Mouse (Mus musculus): Measurements from ENCODE around the gene Herc1. TPM values are rescaled to one million over a fixed set of nuclear protein-coding genes. Genes with fewer than 3 reads are reported as not detected.

The Herc1 gene
- polyA plus RNA-seq, 1 experiment from 2014 or later = 26.9 TPM

DNA sequence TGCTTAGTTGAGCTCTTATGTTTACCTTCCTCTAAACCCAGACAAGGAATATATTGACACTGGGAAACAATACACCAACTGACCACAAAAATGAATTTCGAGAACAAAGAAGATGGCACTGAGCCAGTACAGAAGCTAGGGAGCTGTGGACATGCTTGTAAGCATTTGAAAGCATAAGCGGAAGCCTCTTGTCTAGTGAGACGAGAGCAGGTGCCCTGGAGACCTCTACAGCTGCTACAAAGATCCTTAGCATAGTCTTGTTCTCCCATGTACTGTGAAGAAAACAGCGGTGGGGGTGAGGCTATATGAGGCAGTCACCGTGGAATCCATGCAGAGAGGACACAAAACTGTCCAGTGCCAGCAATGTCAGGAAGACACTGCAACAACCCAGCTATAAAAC is 168.7 kb downstream of the Herc1 start:
- 88% methylated on average over 5 of the region's 5 CpGs for WGBS
- Histone ChIP-seq H3K4me2 (replicated peaks; ENCODE audit: low read depth, low read length) (no peak overlapping the region), H3K36me3 (ENCODE audit: control insufficient read depth, insufficient read depth, low read length) (peaks cover 69% of the 10 kb centered on the region), H3K9ac (ENCODE audit: low read depth, low read length) (no peak overlapping the region), H3K4me1 (ENCODE audit: control insufficient read depth, insufficient read depth, low read length) (peaks cover 4% of the 10 kb centered on the region), H3K9me3 (ENCODE audit: control insufficient read depth, low read length) (no peaks in the 10 kb centered on the region), H3K4me3 (ENCODE audit: low read length) (no peak overlapping the region), H3K27me3 (ENCODE audit: control insufficient read depth, insufficient read depth, low read length) (no peaks in the 10 kb centered on the region), H3K27ac (ENCODE audit: low read depth, low read length) (no peak overlapping the region)
- no peak for ATAC-seq (ENCODE audit: low FRiP score, low TSS enrichment)

GRCm38 (mm10) chr9:66520299-66520698 is 170.0 kb downstream of the Herc1 start:
- Histone ChIP-seq H3K27ac (ENCODE audit: low read depth, low read length) (no peak overlapping the region), H3K9ac (ENCODE audit: low read depth, low read length) (no peak overlapping the region), H3K9me3 (ENCODE audit: control insufficient read depth, low read length) (no peaks in the 10 kb centered on the region), H3K4me2 (replicated peaks; ENCODE audit: low read depth, low read length) (no peak overlapping the region), H3K36me3 (ENCODE audit: control insufficient read depth, insufficient read depth, low read length) (peaks cover 73% of the 10 kb centered on the region), H3K4me3 (ENCODE audit: low read length) (no peak overlapping the region), H3K27me3 (ENCODE audit: control insufficient read depth, insufficient read depth, low read length) (no peaks in the 10 kb centered on the region), H3K4me1 (ENCODE audit: control insufficient read depth, insufficient read depth, low read length) (no peaks in the 10 kb centered on the region)
- no peak for ATAC-seq (ENCODE audit: low FRiP score, low TSS enrichment)
- WGBS = 94% methylated on average over 4 of the region's 4 CpGs

GRCm38 (mm10) chr9:66521595-66521994 is 171.3 kb downstream of the Herc1 start:
- Histone ChIP-seq H3K27ac (ENCODE audit: low read depth, low read length) (no peak overlapping the region), H3K4me2 (replicated peaks; ENCODE audit: low read depth, low read length) (no peak overlapping the region), H3K36me3 (ENCODE audit: control insufficient read depth, insufficient read depth, low read length) (peaks cover 76% of the 10 kb centered on the region), H3K9ac (ENCODE audit: low read depth, low read length) (no peak overlapping the region), H3K9me3 (ENCODE audit: control insufficient read depth, low read length) (no peaks in the 10 kb centered on the region), H3K4me1 (ENCODE audit: control insufficient read depth, insufficient read depth, low read length) (no peaks in the 10 kb centered on the region), H3K4me3 (ENCODE audit: low read length) (no peak overlapping the region), H3K27me3 (ENCODE audit: control insufficient read depth, insufficient read depth, low read length) (no peaks in the 10 kb centered on the region)
- WGBS = 96% methylated on average over 3 of the region's 3 CpGs
- ATAC-seq (ENCODE audit: low FRiP score, low TSS enrichment) = no peak

DNA sequence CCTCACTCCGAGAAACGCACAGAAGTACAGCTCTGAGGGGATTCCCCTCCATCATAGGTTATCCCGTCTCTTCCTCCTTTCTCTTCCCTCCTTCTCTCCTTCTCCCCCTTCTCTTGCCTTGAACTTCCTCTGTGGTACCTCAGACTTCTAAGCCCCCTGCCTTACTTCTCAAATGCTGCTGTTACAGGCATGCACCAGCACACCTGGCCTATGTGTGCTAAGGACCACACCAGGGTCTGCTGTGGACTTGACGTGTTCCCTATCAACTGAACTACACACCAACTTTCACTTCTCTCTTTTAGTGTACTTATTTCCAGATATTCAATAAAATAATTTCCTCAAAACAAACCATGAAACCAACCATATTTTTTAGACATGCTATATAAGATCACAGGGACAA is 192.5 kb downstream of the Herc1 start:
- ATAC-seq (ENCODE audit: low FRiP score, low TSS enrichment) = no peak
- H3K27ac ChIP-seq (ENCODE audit: low read depth, low read length) = no peak overlapping the region
- 85% methylated on average over 4 of the region's 4 CpGs for WGBS
- H3K9ac ChIP-seq (ENCODE audit: low read depth, low read length) = no peak overlapping the region
- H3K36me3 ChIP-seq (ENCODE audit: control insufficient read depth, insufficient read depth, low read length) = peaks cover 60% of the 10 kb centered on the region
- no peaks in the 10 kb centered on the region for H3K4me1 ChIP-seq (ENCODE audit: control insufficient read depth, insufficient read depth, low read length)
- no peak overlapping the region for H3K4me2 ChIP-seq (replicated peaks; ENCODE audit: low read depth, low read length)
- no peaks in the 10 kb centered on the region for H3K27me3 ChIP-seq (ENCODE audit: control insufficient read depth, insufficient read depth, low read length)
- H3K4me3 ChIP-seq (ENCODE audit: low read length) = no peak overlapping the region
- H3K9me3 ChIP-seq (ENCODE audit: control insufficient read depth, low read length) = no peaks in the 10 kb centered on the region

Other genes with a start within 250 kb of the Herc1 start
- gene Snx1, start 223.9 kb upstream of the Herc1 start, polyA plus RNA-seq (2014; fragmentation: Nextera tagmentation; extraction: Ambion mirVana) = 90.1 and 130 TPM in 2 replicates
- gene Ciao2a, start 223.8 kb upstream of the Herc1 start, polyA plus RNA-seq (2014; fragmentation: Nextera tagmentation; extraction: Ambion mirVana) = 164 and 171 TPM in 2 replicates
- 3.3 and 4.2 TPM in 2 replicates for gene Dapk2, start 192.2 kb upstream of the Herc1 start, polyA plus RNA-seq (2014; fragmentation: Nextera tagmentation; extraction: Ambion mirVana)
- 1.8 and 2.3 TPM in 2 replicates for gene Fbxl22, start 164.1 kb downstream of the Herc1 start, polyA plus RNA-seq (2014; fragmentation: Nextera tagmentation; extraction: Ambion mirVana)
- 51.7 and 83.6 TPM in 2 replicates for gene Usp3, start 242.7 kb downstream of the Herc1 start, polyA plus RNA-seq (2014; fragmentation: Nextera tagmentation; extraction: Ambion mirVana)

Data from kidney, embryonic 14.5 days (tissue).